Mouse (Mus musculus) right cerebral cortex, postnatal 25 days (tissue): ENCODE measurements around the gene Obox8.

Source experiments
- DNase-seq: peaks from one replicate; pipeline ENCODE4 v3.0.0; 2022

Obox8 gene

DNA sequence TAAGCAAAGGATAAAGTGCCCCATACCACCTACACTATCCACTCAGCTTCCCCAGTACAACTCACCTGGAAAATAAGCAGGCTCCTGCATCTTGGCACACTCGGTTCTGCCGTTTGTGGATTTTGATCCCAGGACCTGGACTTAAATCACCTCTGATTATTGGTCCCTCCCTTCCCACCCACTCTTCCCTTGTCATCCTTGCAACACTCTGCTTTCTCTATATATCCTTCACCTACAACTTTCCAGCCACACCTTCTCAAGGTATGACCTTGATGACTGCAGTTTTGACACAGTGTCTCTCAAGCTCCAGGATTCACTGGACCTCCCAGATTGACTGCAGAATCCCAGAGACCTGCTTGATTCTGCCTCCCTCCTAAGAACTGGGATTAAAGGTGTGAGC, at the start of gene Obox8:
TSS of gene Obox8 (minus strand) at position 101 of the 400 bp plus-strand sequence.
- no peak for DNase-seq

GRCm38 (mm10) chr7:14317209-14317608, 16.1 kb downstream of the Obox8 start:
- DNase-seq: no peak

- no peak for DNase-seq
Observed at GRCm38 (mm10) chr7:14308671-14309070, 24.7 kb downstream of the Obox8 start.

- DNase-seq: no peak
Observed at GRCm38 (mm10) chr7:14307571-14307970, 25.8 kb downstream of the Obox8 start.
